Mouse (Mus musculus): ENCODE measurements at regions not wholly inside any gene's neighbourhood (a gene's known extent, or its start where the extent isn't known, plus 50 kb on each side); places are given as distances from the start of the nearest gene placed in this dataset.
"Not testable (repeated sequence)": the region's sequence is repeated elsewhere in the genome, so short reads cannot be mapped to it uniquely, and the experiment has no call there.

GRCm38 (mm10) chrX:50504047-50504446 lies 75.7 kb upstream of the Olfr1324 start:
- DNase-seq (ENCODE audit: low spot score in 2 of 2): no peak

- DNase-seq (ENCODE audit: low spot score in 2 of 2): no peak
These were observed 72.9 kb upstream of the Olfr1324 start for GRCm38 (mm10) chrX:50501181-50501580.

- DNase-seq (ENCODE audit: low spot score in 2 of 2): not testable (repeated sequence)
These were observed 62.2 kb upstream of the Olfr1324 start for GRCm38 (mm10) chrX:50490477-50490967.
